In the genomic region with DNA sequence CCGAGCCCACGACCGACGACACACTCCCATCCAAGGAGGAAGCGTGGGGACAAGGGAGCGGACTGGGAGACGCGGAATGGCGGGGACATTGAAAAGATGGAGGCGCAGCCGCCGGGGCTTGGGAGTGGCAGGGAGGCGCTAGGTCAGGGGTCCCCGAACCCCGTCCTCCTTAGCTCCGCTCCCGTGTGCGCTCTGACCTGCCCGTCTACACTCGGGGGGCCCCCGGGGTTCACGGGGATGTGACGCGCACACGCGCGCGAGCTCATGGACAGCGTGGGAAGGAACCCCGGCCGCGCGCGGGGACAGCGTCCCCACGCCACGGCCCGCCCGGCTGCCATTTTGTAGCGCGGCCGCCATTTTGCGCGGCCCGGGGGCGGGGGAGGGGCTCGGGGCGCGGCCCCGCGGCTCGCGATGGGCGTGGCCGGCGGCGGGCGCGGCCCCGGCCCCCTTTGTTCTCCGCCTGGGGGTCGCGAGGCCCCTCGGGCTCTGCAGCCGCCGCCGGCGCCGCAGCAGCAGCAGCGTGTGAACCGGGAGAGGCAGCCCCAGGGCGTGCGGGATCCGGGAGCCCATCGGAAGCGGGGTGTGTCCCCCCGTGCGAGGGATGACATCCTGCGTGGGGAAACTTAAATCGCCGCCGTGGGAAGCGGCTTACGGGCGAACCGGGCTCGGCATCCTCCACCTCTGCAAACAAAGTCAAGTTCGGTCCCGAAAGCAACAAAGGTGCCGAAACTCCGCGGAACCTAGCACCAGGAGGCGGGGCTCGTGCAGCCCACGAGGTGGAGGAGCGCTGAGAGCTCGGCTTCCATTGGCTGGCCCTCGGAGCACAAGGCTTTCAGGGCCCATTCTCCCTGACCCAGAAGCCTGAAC, we compare ENCODE assay signal across 8 mouse cellular contexts. TPM values are rescaled to one million over a fixed set of nuclear protein-coding genes. Genes with fewer than 3 reads are reported as not detected.
DNase-seq lines count a peak whose midpoint lies in the region; ATAC-seq and TF ChIP-seq lines count a peak whose summit lies in the region.

No protein-coding gene starts in this region.

- intact Hi-C loops in heart, postnatal 10 days (cut with DNase I), result loop anchor here (10.0 kb wide), 1 partner anchor 402 kb away; a partner anchor contains a TSS

- H3K9me3 ChIP-seq in CH12.LX (replicated peaks; ENCODE audit: low read length), result no peaks in the 10 kb centered on the region
- H3K9me3 ChIP-seq in forebrain, embryonic 13.5 days (replicated peaks), result no peaks in the 10 kb centered on the region
- H3K9me3 ChIP-seq in liver, postnatal 0 days (ENCODE audit: low read length), result no peaks in the 10 kb centered on the region
- H3K9me3 ChIP-seq in neural tube, embryonic 14.5 days (ENCODE audit: control insufficient read depth, low read length), result no peaks in the 10 kb centered on the region

- no peaks in the 10 kb centered on the region for H3K79me2 ChIP-seq in CH12.LX (replicated peaks; ENCODE audit: control insufficient read depth, extremely low read depth, insufficient read depth, poor library complexity, severe bottlenecking)

- no peak overlapping the region for H3K4me2 ChIP-seq in CH12.LX (ENCODE audit: insufficient read depth, low read depth, poor library complexity, severe bottlenecking)
- peak overlapping the region; percentile 99 for H3K4me2 ChIP-seq in forebrain, embryonic 13.5 days
- H3K4me2 ChIP-seq in liver, postnatal 0 days (ENCODE audit: low read depth, low read length), result peak overlapping the region; percentile 99
- H3K4me2 ChIP-seq in neural tube, embryonic 14.5 days (ENCODE audit: low read depth, low read length), result peak overlapping the region; percentile 98

- TF ChIP-seq RAD21 in CH12.LX (IDR thresholded peaks at IDR 0.05; ENCODE audit: low read depth, low read length), result no peak

- TF ChIP-seq EP300 in CH12.LX (IDR thresholded peaks at IDR 0.05; ENCODE audit: low read length), result no peak
- TF ChIP-seq EP300 in liver, postnatal 0 days (IDR thresholded peaks at IDR 0.05; ENCODE audit: low read depth), result no peak

- no peak for TF ChIP-seq CTCF in CH12.LX (conservative IDR thresholded peaks at IDR 0.05 in 1 of 2, IDR thresholded peaks at IDR 0.05 in 1 of 2; ENCODE audit: low read depth in 2 of 2, low read length in 2 of 2)
- no peak for TF ChIP-seq CTCF in liver, postnatal 0 days (IDR thresholded peaks at IDR 0.05; ENCODE audit: low read depth)

- dilution Hi-C loops in CH12.LX (cut with MboI; ENCODE audit: extremely low pct_ligation_motif_present, extremely low pct_unique_long_range_greater_than_20kb, low sequenced_read_pairs), result no loop called here

- in situ Hi-C loops in CH12.LX (cut with MboI; ENCODE audit: low pct_ligation_motif_present, low pct_unique_long_range_greater_than_20kb, low sequenced_read_pairs), result no loop called here

- peak overlapping the region; percentile 78 to 93 (median 84) for H3K4me3 ChIP-seq in CH12.LX (replicated peaks in 1 of 3; ENCODE audit: low read depth in 2 of 3, low read length in 2 of 3, poor library complexity in 1 of 3)
- H3K4me3 ChIP-seq in forebrain, embryonic 13.5 days, result peak overlapping the region; percentile 68
- peak overlapping the region; percentile 93 for H3K4me3 ChIP-seq in liver, postnatal 0 days (ENCODE audit: low read depth, low read length)
- peak overlapping the region; percentile 64 for H3K4me3 ChIP-seq in neural tube, embryonic 14.5 days (ENCODE audit: low read depth, low read length)

- H3K27ac ChIP-seq in CH12.LX (ENCODE audit: insufficient read depth, low read depth), result peak overlapping the region; percentile 95
- H3K27ac ChIP-seq in forebrain, embryonic 13.5 days, result peak overlapping the region; percentile 100
- H3K27ac ChIP-seq in liver, postnatal 0 days (ENCODE audit: low read depth), result peak overlapping the region; percentile 100
- peak overlapping the region; percentile 100 for H3K27ac ChIP-seq in neural tube, embryonic 14.5 days (ENCODE audit: low read depth, low read length)

- no peaks in the 10 kb centered on the region for H3K36me3 ChIP-seq in CH12.LX (replicated peaks in 1 of 2; ENCODE audit: control insufficient read depth in 1 of 2, insufficient read depth in 1 of 2, low read length in 1 of 2)
- no peaks in the 10 kb centered on the region for H3K36me3 ChIP-seq in forebrain, embryonic 13.5 days (ENCODE audit: poor library complexity, severe bottlenecking)
- no peaks in the 10 kb centered on the region for H3K36me3 ChIP-seq in liver, postnatal 0 days (replicated peaks; ENCODE audit: insufficient read depth, low read length)
- H3K36me3 ChIP-seq in neural tube, embryonic 14.5 days (ENCODE audit: control insufficient read depth, insufficient read depth, low read length), result no peaks in the 10 kb centered on the region

- under 1% methylated on average over 67 of the region's 98 CpGs for WGBS in forebrain, embryonic 13.5 days
- under 1% methylated on average over 67 of the region's 98 CpGs for WGBS in liver, postnatal 0 days (ENCODE audit: insufficient replicate concordance)
- WGBS in neural tube, embryonic 14.5 days, result 2% methylated on average over 58 of the region's 98 CpGs

- H3K4me1 ChIP-seq in CH12.LX (ENCODE audit: control insufficient read depth in 1 of 2, insufficient read depth in 2 of 2), result peaks cover 2 to 43% of the 10 kb centered on the region in 2 experiments; a peak in 3 of 4 replicates
- peaks cover 36% of the 10 kb centered on the region for H3K4me1 ChIP-seq in forebrain, embryonic 13.5 days
- H3K4me1 ChIP-seq in liver, postnatal 0 days (ENCODE audit: insufficient read depth), result peaks cover 16% of the 10 kb centered on the region
- H3K4me1 ChIP-seq in neural tube, embryonic 14.5 days (ENCODE audit: control insufficient read depth, insufficient read depth, low read length), result peaks cover 12% of the 10 kb centered on the region; the same call in 1 of the 2 replicates

- H3K27me3 ChIP-seq in CH12.LX (replicated peaks), result no peaks in the 10 kb centered on the region
- no peaks in the 10 kb centered on the region for H3K27me3 ChIP-seq in forebrain, embryonic 13.5 days
- no peaks in the 10 kb centered on the region for H3K27me3 ChIP-seq in liver, postnatal 0 days (ENCODE audit: insufficient read depth, low read length)
- H3K27me3 ChIP-seq in neural tube, embryonic 14.5 days (ENCODE audit: control insufficient read depth, insufficient read depth, low read length), result no peaks in the 10 kb centered on the region

- TF ChIP-seq POLR2A in CH12.LX (IDR thresholded peaks at IDR 0.05; ENCODE audit: low read depth, low read length), result peak; percentile 64

- peak overlapping the region; percentile 99 for H3K9ac ChIP-seq in CH12.LX (ENCODE audit: insufficient read depth, low read depth)
- peak overlapping the region; percentile 91 for H3K9ac ChIP-seq in forebrain, embryonic 13.5 days
- H3K9ac ChIP-seq in liver, postnatal 0 days (replicated peaks), result peak overlapping the region; percentile 98
- peak overlapping the region; percentile 98 for H3K9ac ChIP-seq in neural tube, embryonic 14.5 days (replicated peaks; ENCODE audit: low read depth, low read length)

- DNase-seq in CH12.LX (ENCODE audit: extremely low read depth), result peak; percentile 84
- DNase-seq in c-Kit-positive CD71-positive TER-119-positive erythroid progenitor cells, embryonic 14.5 days (ENCODE audit: low spot score), result peak; percentile 79
- peak; percentile 90 to 91 for DNase-seq in heart, postnatal 10 days
- DNase-seq in layer of hippocampus, adult 11-12 months (ENCODE audit: low spot score), result peak; percentile 86
- DNase-seq in liver, postnatal 0 days, result peak; percentile 86
- DNase-seq in testis, postnatal 10 days (ENCODE audit: low spot score), result peak; percentile 87

- ATAC-seq in forebrain, embryonic 13.5 days, result peak; percentile 91
- peak; percentile 71 for ATAC-seq in liver, postnatal 0 days
- ATAC-seq in neural tube, embryonic 14.5 days (ENCODE audit: low read depth), result peak; percentile 88

TF ChIP-seq in CH12.LX, 34 proteins besides CTCF, POLR2A, EP300 and RAD21 (continues in another document):
- TF ChIP-seq SIN3A (IDR thresholded peaks at IDR 0.05; ENCODE audit: low read length), result peak; percentile 25; the same call in 1 of the 2 replicates
- TF ChIP-seq ETS1 (conservative IDR thresholded peaks at IDR 0.05; ENCODE audit: low read depth, low read length), result no peak
- no peak for TF ChIP-seq IRF4 (IDR thresholded peaks at IDR 0.05; ENCODE audit: low read depth, low read length)
- TF ChIP-seq NELFE (IDR thresholded peaks at IDR 0.05; ENCODE audit: low read depth, low read length), result peak; percentile 64
- no peak; the same call in 1 of the 2 replicates for TF ChIP-seq MAZ (IDR thresholded peaks at IDR 0.05; ENCODE audit: low read depth, low read length)
- TF ChIP-seq CHD2 (IDR thresholded peaks at IDR 0.05; ENCODE audit: low read length), result peak; percentile 44
- TF ChIP-seq JUN (IDR thresholded peaks at IDR 0.05; ENCODE audit: insufficient read depth, low read depth, low read length), result no peak
- TF ChIP-seq MEF2A (IDR thresholded peaks at IDR 0.05; ENCODE audit: borderline replicate concordance, low read depth, low read length), result peak; percentile 51; the same call in 1 of the 2 replicates
- no peak for TF ChIP-seq SMC3 (IDR thresholded peaks at IDR 0.05; ENCODE audit: low read depth, low read length)
- peak; percentile 75 for TF ChIP-seq ZMIZ1 (IDR thresholded peaks at IDR 0.05; ENCODE audit: low read depth, low read length)
- TF ChIP-seq BHLHE40 (IDR thresholded peaks at IDR 0.05; ENCODE audit: low read depth, low read length), result no peak; the same call in 1 of the 2 replicates
- TF ChIP-seq GABPA (IDR thresholded peaks at IDR 0.05; ENCODE audit: insufficient replicate concordance, low read depth, low read length), result no peak
- TF ChIP-seq E2F4 (IDR thresholded peaks at IDR 0.05; ENCODE audit: insufficient replicate concordance, low read depth, low read length), result no peak
- TF ChIP-seq USF2 (conservative IDR thresholded peaks at IDR 0.05; ENCODE audit: low read depth, low read length), result no peak

RNA-seq across cellular contexts. Expression of a gene that starts 8.2 kb away (rescaled TPM):
- 10.2 and 10.8 TPM in 2 replicates for total RNA-seq in CH12.LX (2012; rRNA removed)
- total RNA-seq in CH12.LX (2014; rRNA removed), result 2.6 and 4.0 TPM in 2 replicates
- polyA plus RNA-seq in CH12.LX (2012; ENCODE audit: insufficient read length, low read depth), result 21.3 and 21.6 TPM in 2 replicates
- 16.7 and 17.1 TPM in 2 replicates for polyA plus RNA-seq in forebrain, embryonic 13.5 days (2015; fragmentation: Nextera tagmentation; extraction: Ambion mirVana)
- total RNA-seq in heart, postnatal 10 days (2021), result 10 to 100 TPM; 32.1 to 34.2 TPM
- 2.3 and 3.0 TPM in 2 replicates for polyA plus RNA-seq in liver, postnatal 0 days (2015; fragmentation: Nextera tagmentation; extraction: Ambion mirVana)
- 21.7 and 23.9 TPM in 2 replicates for polyA plus RNA-seq in neural tube, embryonic 14.5 days (2014; fragmentation: Nextera tagmentation; extraction: Ambion mirVana)

RNA-seq across cellular contexts. Expression of a gene that starts 59.3 kb away (rescaled TPM):
- 0.17 TPM in 2 replicates for total RNA-seq in CH12.LX (2012; rRNA removed)
- 0.07 and 0.09 TPM in 2 replicates for total RNA-seq in CH12.LX (2014; rRNA removed)
- polyA plus RNA-seq in CH12.LX (2012; ENCODE audit: insufficient read length, low read depth), result 0.97 and 1.2 TPM in 2 replicates
- 11.1 and 13.9 TPM in 2 replicates for polyA plus RNA-seq in forebrain, embryonic 13.5 days (2015; fragmentation: Nextera tagmentation; extraction: Ambion mirVana)
- total RNA-seq in heart, postnatal 10 days (2021), result 100 to 1,000 TPM; 241 to 248 TPM
- polyA plus RNA-seq in liver, postnatal 0 days (2015; fragmentation: Nextera tagmentation; extraction: Ambion mirVana), result 1.5 and 1.8 TPM in 2 replicates
- 29.1 and 32.9 TPM in 2 replicates for polyA plus RNA-seq in neural tube, embryonic 14.5 days (2014; fragmentation: Nextera tagmentation; extraction: Ambion mirVana)

Comparison
In these comparisons a context has a peak if more than half of its experiments do, and no peak if none do; other contexts are left out.
1. Peak in every context shown above with its lines: DNase-seq, ATAC-seq, H3K4me3 ChIP-seq and H3K27ac ChIP-seq.